Mouse (Mus musculus) CH12.LX (cell line): ENCODE data around the gene Golga4. TPM values are rescaled to one million over a fixed set of nuclear protein-coding genes. Genes with fewer than 3 reads are reported as not detected.

ENCODE experiments used
- DNase-seq: peaks from one replicate; pipeline ENCODE4 v3.0.0-alpha.2; 2013; ENCODE audit errors: extremely low read depth
- H3K27ac ChIP-seq: 2 replicates; pipeline ENCODE4 v1.5.1; 2012; ENCODE audit warnings: low read depth, mild to moderate bottlenecking, control low read depth, moderate library complexity; ENCODE audit not compliant: insufficient read depth
- H3K27me3 ChIP-seq: replicated peaks from 2 replicates; pipeline ENCODE3; 2012; ENCODE audit warnings: inconsistent platforms
- H3K36me3 ChIP-seq, 2 experiments: replicated peaks in 1 of 2; 2 replicates each; pipeline versions ENCODE3 to v1.6.1; 2012; ENCODE audit warnings: inconsistent platforms in 1 of 2, low read length in 1 of 2, mild to moderate bottlenecking in 1 of 2, mixed read lengths in 1 of 2, moderate library complexity in 1 of 2; ENCODE audit not compliant: control insufficient read depth in 1 of 2, insufficient read depth in 1 of 2
- H3K4me1 ChIP-seq, 2 experiments: 2 replicates each; pipeline ENCODE4 v1.6.1; 2012; ENCODE audit warnings: inconsistent platforms in 1 of 2, moderate library complexity in 1 of 2; ENCODE audit not compliant: insufficient read depth in 2 of 2, control insufficient read depth in 1 of 2
- H3K4me2 ChIP-seq: 2 replicates; pipeline ENCODE4 v1.6.1; 2012; ENCODE audit warnings: low read depth, mild to moderate bottlenecking, control low read depth; ENCODE audit not compliant: poor library complexity, insufficient read depth, severe bottlenecking
- H3K4me3 ChIP-seq, 3 experiments: fragments of 150-350 bp in 1 of 3; sonication (generic) in 1 of 3; replicated peaks in 1 of 3; 2 replicates each; pipeline versions ENCODE3 to v1.5.1; 2011 to 2012; ENCODE audit warnings: low read depth in 2 of 3, low read length in 2 of 3, mild to moderate bottlenecking in 2 of 3, moderate library complexity in 2 of 3, control low read depth in 1 of 3, improper control_type of control experiment in 1 of 3, inconsistent platforms in 1 of 3, mixed read lengths in 1 of 3; ENCODE audit not compliant: poor library complexity in 1 of 3
- H3K79me2 ChIP-seq: replicated peaks from 2 replicates; pipeline ENCODE4 v1.6.1; 2012; ENCODE audit warnings: mild to moderate bottlenecking, moderate library complexity; ENCODE audit not compliant: control insufficient read depth, poor library complexity, insufficient read depth, severe bottlenecking; ENCODE audit errors: extremely low read depth
- H3K9ac ChIP-seq: 2 replicates; pipeline ENCODE4 v1.6.1; 2012; ENCODE audit warnings: low read depth, mild to moderate bottlenecking, control low read depth, moderate library complexity; ENCODE audit not compliant: insufficient read depth
- H3K9me3 ChIP-seq: replicated peaks from 2 replicates; pipeline ENCODE3; 2012; ENCODE audit warnings: low read length, inconsistent platforms, mixed read lengths
- CHD2 ChIP-seq: IDR thresholded peaks from 2 replicates; pipeline ENCODE4 v1.6.1; 2011; ENCODE audit warnings: low read length, improper control_type of control experiment
- CTCF ChIP-seq, 2 experiments: IDR thresholded peaks in 1 of 2; conservative IDR thresholded peaks in 1 of 2; 2 replicates each; pipeline ENCODE4 v1.5.1; 2011 to 2012; ENCODE audit warnings: low read depth in 2 of 2, low read length in 2 of 2, improper control_type of control experiment in 1 of 2, inconsistent platforms in 1 of 2, mild to moderate bottlenecking in 1 of 2, moderate library complexity in 1 of 2
- ELF1 ChIP-seq: IDR thresholded peaks from 2 replicates; pipeline ENCODE4 v1.6.1; 2014; ENCODE audit warnings: low read depth, mild to moderate bottlenecking, inconsistent platforms, low read length, improper control_type of control experiment
- EP300 ChIP-seq: IDR thresholded peaks from 2 replicates; pipeline ENCODE4 v1.6.1; 2011; ENCODE audit warnings: low read length, improper control_type of control experiment
- GABPA ChIP-seq: IDR thresholded peaks from 2 replicates; pipeline ENCODE4 v1.6.1; 2012; ENCODE audit warnings: low read depth, low read length, improper control_type of control experiment, inconsistent platforms; ENCODE audit not compliant: insufficient replicate concordance
- HCFC1 ChIP-seq: IDR thresholded peaks from 2 replicates; pipeline ENCODE4 v1.6.1; 2012; ENCODE audit warnings: low read depth, mild to moderate bottlenecking, inconsistent platforms, low read length, improper control_type of control experiment
- IRF4 ChIP-seq: IDR thresholded peaks from 2 replicates; pipeline ENCODE4 v1.6.1; 2014; ENCODE audit warnings: low read depth, mild to moderate bottlenecking, inconsistent platforms, low read length, improper control_type of control experiment
- JUN ChIP-seq: IDR thresholded peaks from 2 replicates; pipeline ENCODE4 v1.6.1; 2011; ENCODE audit warnings: low read depth, mild to moderate bottlenecking, low read length, improper control_type of control experiment, moderate library complexity; ENCODE audit not compliant: insufficient read depth
- KAT2A ChIP-seq: IDR thresholded peaks from 2 replicates; pipeline ENCODE4 v1.6.1; 2012; ENCODE audit warnings: low read length, improper control_type of control experiment, inconsistent platforms; ENCODE audit not compliant: insufficient replicate concordance
- MAFK ChIP-seq: IDR thresholded peaks from 2 replicates; pipeline ENCODE4 v1.6.1; 2011; ENCODE audit warnings: low read length, improper control_type of control experiment; ENCODE audit not compliant: insufficient replicate concordance
- POLR2A ChIP-seq: IDR thresholded peaks from 2 replicates; pipeline ENCODE4 v1.6.1; 2011; ENCODE audit warnings: low read depth, mild to moderate bottlenecking, improper control_type of control experiment, low read length
- RAD21 ChIP-seq: IDR thresholded peaks from 2 replicates; pipeline ENCODE4 v1.6.1; 2011; ENCODE audit warnings: low read depth, mild to moderate bottlenecking, low read length, improper control_type of control experiment, moderate library complexity
- SMC3 ChIP-seq: IDR thresholded peaks from 2 replicates; pipeline ENCODE4 v1.6.1; 2011; ENCODE audit warnings: low read depth, low read length, improper control_type of control experiment
- TBP ChIP-seq: conservative IDR thresholded peaks from 2 replicates; pipeline ENCODE4 v1.6.1; 2011; ENCODE audit warnings: low read depth, low read length, improper control_type of control experiment
- USF1 ChIP-seq: IDR thresholded peaks from 2 replicates; pipeline ENCODE4 v1.6.1; 2014; ENCODE audit warnings: low read depth, mild to moderate bottlenecking, inconsistent platforms, low read length, improper control_type of control experiment
- USF2 ChIP-seq: conservative IDR thresholded peaks from 2 replicates; pipeline ENCODE4 v1.6.1; 2011; ENCODE audit warnings: low read depth, low read length, improper control_type of control experiment
- ZC3H11A ChIP-seq: IDR thresholded peaks from 2 replicates; pipeline ENCODE4 v1.6.1; 2012; ENCODE audit warnings: low read depth, mild to moderate bottlenecking, inconsistent platforms, low read length, improper control_type of control experiment
- ZKSCAN1 ChIP-seq: IDR thresholded peaks from 2 replicates; pipeline ENCODE4 v1.6.1; 2012; ENCODE audit warnings: low read depth, inconsistent platforms, low read length, improper control_type of control experiment, borderline replicate concordance
- ZNF384 ChIP-seq: IDR thresholded peaks from 2 replicates; pipeline ENCODE4 v1.6.1; 2012; ENCODE audit warnings: low read depth, low read length, improper control_type of control experiment, inconsistent platforms
- dilution Hi-C: fragments of 300-500 bp; cut with MboI; formaldehyde crosslinking; loops from 2 replicates; pipeline ENCODE4 v1.14.3; 2020; ENCODE audit warnings: low sequenced_read_pairs; ENCODE audit not compliant: extremely low pct_unique_long_range_greater_than_20kb, extremely low pct_ligation_motif_present
- in situ Hi-C: fragments of 300-500 bp; cut with MboI; formaldehyde crosslinking; loops from 3 replicates; pipeline ENCODE4 v1.14.3; 2019; ENCODE audit warnings: low sequenced_read_pairs, low pct_ligation_motif_present, low pct_unique_long_range_greater_than_20kb, mixed read lengths
- polyA plus RNA-seq: library from polyadenylated mRNA; unstranded; fragments of >175 nt; gene quantifications from 2 replicates; pipeline ENCODE4 v1.2.1, GENCODE M21; 2012; ENCODE audit warnings: low read depth; ENCODE audit not compliant: insufficient read length
- total RNA-seq, 2 experiments: library from RNA; depleted of rRNA; stranded (reverse); fragments of 300-350 nt in 1 of 2; fragments of >200 nt in 1 of 2; gene quantifications; 2 replicates each; pipeline ENCODE4 v1.2.3; 2012 to 2014

The Golga4 gene
- total and polyA plus RNA-seq, 3 experiments = 23.7 to 37.2 (median 33.1) TPM

- Histone ChIP-seq H3K4me2 (no peak overlapping the region), H3K4me1 (peaks cover 5 to 13% of the 10 kb centered on the region in 2 experiments), H3K27ac (no peak overlapping the region), H3K9me3 (peaks cover 4% of the 10 kb centered on the region), H3K9ac (no peak overlapping the region), H3K79me2 (no peaks in the 10 kb centered on the region), H3K4me3 (no peak overlapping the region), H3K36me3 (no peaks in the 10 kb centered on the region), H3K27me3 (no peaks in the 10 kb centered on the region)
- dilution Hi-C loops = no loop called here
- TF ChIP-seq ELF1 = no peak
- TF ChIP-seq EP300 = no peak
- TF ChIP-seq IRF4 = no peak
- no peak for TF ChIP-seq TBP
- TF ChIP-seq CHD2 = no peak
- no peak for TF ChIP-seq ZKSCAN1
- TF ChIP-seq SMC3 = no peak
- TF ChIP-seq POLR2A = no peak
- no peak for TF ChIP-seq USF2
- TF ChIP-seq HCFC1 = no peak
- no peak for DNase-seq
- in situ Hi-C loops = loop anchor here (25.0 kb wide), 1 partner anchor 435 kb away; no protein-coding TSS in a partner anchor
These were observed 9.1 kb upstream of the Golga4 start for GRCm38 (mm10) chr9:118496952-118497351.

DNA sequence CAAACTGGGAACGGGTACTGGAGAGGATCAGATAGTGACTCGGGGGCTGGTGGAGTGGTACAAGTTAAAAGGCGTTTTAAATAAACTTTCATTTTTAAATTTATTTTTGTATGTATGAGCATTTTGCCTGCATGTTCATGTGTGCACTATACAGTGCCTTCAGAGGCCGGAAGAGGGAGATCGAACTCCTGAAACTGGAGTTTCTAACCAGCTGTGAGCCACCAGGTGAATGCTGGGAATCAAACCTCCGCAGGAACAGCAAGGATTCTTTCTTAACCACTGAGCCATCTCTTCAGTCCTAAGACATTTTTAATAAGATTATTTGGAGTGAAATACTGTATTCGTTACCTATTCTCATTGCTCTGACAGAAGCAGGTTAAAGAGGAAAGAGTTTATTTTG lies 8.0 kb upstream of the Golga4 start:
- DNase-seq = no peak
- H3K27ac ChIP-seq = no peak overlapping the region
- H3K4me3 ChIP-seq = no peak overlapping the region
- dilution Hi-C loops = no loop called here
- H3K4me1 ChIP-seq = peaks cover 5 to 13% of the 10 kb centered on the region in 2 experiments
- H3K9ac ChIP-seq = no peak overlapping the region
- no peaks in the 10 kb centered on the region for H3K36me3 ChIP-seq
- no peaks in the 10 kb centered on the region for H3K79me2 ChIP-seq
- no peaks in the 10 kb centered on the region for H3K27me3 ChIP-seq
- H3K4me2 ChIP-seq = no peak overlapping the region
- no peak for TF ChIP-seq ZC3H11A
- TF ChIP-seq ZNF384 = no peak
- TF ChIP-seq JUN = no peak
- TF ChIP-seq CHD2 = no peak
- no peak for TF ChIP-seq IRF4
- no peak for TF ChIP-seq SMC3
- TF ChIP-seq MAFK = no peak
- no peak for TF ChIP-seq KAT2A
- no peak for TF ChIP-seq CTCF (conservative IDR thresholded peaks at IDR 0.05 in 1 of 2, IDR thresholded peaks at IDR 0.05 in 1 of 2; ENCODE audit: low read depth in 2 of 2, low read length in 2 of 2)
- no peak for TF ChIP-seq USF1
- no peak for TF ChIP-seq GABPA
- no peak for TF ChIP-seq RAD21
- peaks cover 4% of the 10 kb centered on the region for H3K9me3 ChIP-seq
- in situ Hi-C loops = loop anchor here (25.0 kb wide), 1 partner anchor 436 kb away; no protein-coding TSS in a partner anchor
